Mouse (Mus musculus) hindbrain, embryonic 10.5 days (tissue): ENCODE measurements around the gene Arhgef33. TPM values are rescaled to one million over a fixed set of nuclear protein-coding genes. Genes with fewer than 3 reads are reported as not detected.
"Not testable (repeated sequence)": the region's sequence is repeated elsewhere in the genome, so short reads cannot be mapped to it uniquely, and the experiment has no call there.

Source experiments
- DNase-seq: peaks from one replicate; pipeline ENCODE4 v3.0.0-alpha.2; 2017; ENCODE audit warnings: low spot score
- H3K27ac ChIP-seq: fragments of 300-500 bp; sonication (generic); 2 replicates; pipeline ENCODE4 v1.5.1; 2016; ENCODE audit warnings: mild to moderate bottlenecking, moderate library complexity
- H3K27me3 ChIP-seq: fragments of 300-500 bp; sonication (generic); 2 replicates; pipeline ENCODE4 v1.6.1; 2016; ENCODE audit warnings: mild to moderate bottlenecking; ENCODE audit not compliant: poor library complexity, insufficient read depth, severe bottlenecking
- H3K36me3 ChIP-seq: fragments of 300-500 bp; sonication (generic); 2 replicates; pipeline ENCODE4 v1.6.1; 2016; ENCODE audit warnings: mild to moderate bottlenecking, moderate library complexity
- H3K4me1 ChIP-seq: fragments of 300-500 bp; sonication (generic); replicated peaks from 2 replicates; pipeline ENCODE4 v1.6.1; 2016; ENCODE audit warnings: mild to moderate bottlenecking
- H3K4me3 ChIP-seq: fragments of 300-500 bp; sonication (generic); 2 replicates; pipeline ENCODE4 v1.5.1; 2016; ENCODE audit warnings: mild to moderate bottlenecking, moderate library complexity
- H3K9me3 ChIP-seq: fragments of 300-500 bp; sonication (generic); 2 replicates; pipeline ENCODE4 v1.6.1; 2016; ENCODE audit warnings: mild to moderate bottlenecking, moderate library complexity
- WGBS: fragments of 180-500 bp; shearing (Covaris S2); methylation state at CpG from one replicate; pipeline ENCODE4 v1.1.7; 2016; 5-methylcytosine and 5-hydroxymethylcytosine counted together
- polyA plus RNA-seq: library from polyadenylated mRNA; unstranded; fragments of >200 nt; fragmentation: Nextera tagmentation; extraction: Ambion mirVana; gene quantifications from 2 replicates; pipeline ENCODE4 v1.2.1, GENCODE M21; 2016

Arhgef33 gene
- polyA plus RNA-seq, result 0.43 and 1.7 TPM in 2 replicates

DNA sequence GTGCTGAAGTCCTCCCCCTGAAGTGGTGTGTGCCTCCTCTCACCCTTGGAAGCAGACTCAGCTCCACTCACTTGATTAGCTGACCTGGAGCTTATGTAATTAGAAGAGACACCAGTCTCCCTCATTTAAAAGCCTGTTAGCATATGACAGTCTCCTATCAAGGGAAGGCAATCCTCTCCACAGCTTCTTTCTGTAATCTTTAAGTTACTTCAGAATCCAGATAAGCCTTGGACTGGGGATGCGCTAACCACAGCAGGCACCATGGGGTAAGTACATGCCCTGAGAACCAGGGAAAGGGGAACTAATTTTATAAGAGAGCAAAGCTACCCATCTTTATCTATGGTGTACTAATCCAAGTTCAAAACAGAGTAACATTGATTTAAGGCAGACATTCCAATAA, at the start of gene Arhgef33:
TSS of gene Arhgef33 (plus strand) at position 157 of the 400 bp plus-strand sequence.
- no peaks in the 10 kb centered on the region for H3K4me1 ChIP-seq
- WGBS, result 92% methylated on average over 1 of the region's 1 CpGs
- DNase-seq, result no peak
- H3K9me3 ChIP-seq, result no peaks in the 10 kb centered on the region
- H3K27ac ChIP-seq, result no peak within 1 kb of the TSS
- no peaks in the 10 kb centered on the region for H3K27me3 ChIP-seq
- no peak within 1 kb of the TSS for H3K4me3 ChIP-seq
- H3K36me3 ChIP-seq, result no peaks in the 10 kb centered on the region

DNA sequence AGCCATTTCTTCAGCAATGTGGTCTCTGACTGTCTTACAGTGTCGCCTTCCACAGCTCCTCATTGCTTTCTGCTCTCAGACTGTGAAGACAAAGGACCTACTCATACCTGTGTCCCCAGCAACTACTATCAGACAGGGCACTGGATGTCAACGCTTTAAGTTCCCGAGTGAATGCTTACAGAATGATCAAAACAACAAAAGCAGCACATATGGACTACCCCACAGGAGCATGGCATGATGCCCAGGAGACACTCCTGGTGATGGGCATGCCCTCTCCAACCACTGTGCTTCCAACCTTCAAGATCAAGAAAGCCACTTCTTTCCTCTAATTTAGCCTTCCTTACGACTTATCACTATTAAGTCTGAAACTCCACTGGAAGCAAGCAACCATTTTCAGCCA, 40.1 kb upstream of the Arhgef33 start:
- 94% methylated on average over 4 of the region's 4 CpGs for WGBS
- peaks cover 100% of the 10 kb centered on the region for H3K36me3 ChIP-seq
- DNase-seq, result no peak

DNA sequence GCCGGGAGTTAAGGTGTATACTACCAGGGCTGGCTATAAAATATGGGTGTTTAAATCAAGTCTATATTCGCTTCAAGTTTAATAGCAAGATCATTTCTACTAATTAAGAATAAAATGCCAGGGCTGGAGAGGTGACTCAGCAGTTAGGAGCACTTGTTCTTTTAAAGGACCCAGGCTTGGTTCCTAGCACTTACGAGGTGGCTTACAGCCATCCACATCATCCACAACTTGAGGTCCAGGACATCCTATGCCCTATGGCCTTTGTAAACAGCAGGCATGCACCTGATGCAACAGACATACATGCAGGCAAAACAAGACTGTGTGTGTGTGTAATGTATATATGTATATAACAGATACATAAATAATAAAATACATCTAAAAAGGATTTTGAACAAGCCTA, 39.1 kb upstream of the Arhgef33 start:
- DNase-seq, result no peak
- H3K27ac ChIP-seq, result no peak overlapping the region
- H3K9me3 ChIP-seq, result no peaks in the 10 kb centered on the region
- 89% methylated on average over 3 of the region's 3 CpGs for WGBS
- H3K36me3 ChIP-seq, result peaks cover 100% of the 10 kb centered on the region
- H3K27me3 ChIP-seq, result no peaks in the 10 kb centered on the region
- no peaks in the 10 kb centered on the region for H3K4me1 ChIP-seq
- H3K4me3 ChIP-seq, result no peak overlapping the region

More for the DNA sequence above, 40.1 kb upstream of the Arhgef33 start:
- H3K27me3 ChIP-seq, result no peaks in the 10 kb centered on the region
- no peak overlapping the region for H3K4me3 ChIP-seq
- no peaks in the 10 kb centered on the region for H3K4me1 ChIP-seq
- H3K9me3 ChIP-seq, result no peaks in the 10 kb centered on the region
- no peak overlapping the region for H3K27ac ChIP-seq

DNA sequence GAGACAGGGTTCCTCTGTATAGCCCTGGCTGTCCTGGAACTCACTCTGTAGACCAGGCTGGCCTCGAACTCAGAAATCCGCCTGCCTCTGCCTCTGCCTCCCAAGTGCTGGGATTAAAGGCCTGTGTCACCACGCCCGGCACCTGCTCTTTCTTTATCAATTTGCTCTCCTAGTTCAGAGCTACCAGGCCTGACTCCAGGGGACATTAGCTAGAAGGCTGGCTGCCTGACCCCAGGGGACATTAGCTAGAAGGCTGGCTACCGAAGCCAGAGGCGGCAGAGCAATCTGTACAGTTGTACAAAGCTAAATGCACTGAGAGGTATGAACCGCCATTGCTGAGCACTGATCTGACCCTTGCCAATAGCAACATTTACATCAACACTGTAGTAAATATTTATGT, 36.6 kb upstream of the Arhgef33 start:
- H3K36me3 ChIP-seq, result peaks cover 99% of the 10 kb centered on the region
- not testable (repeated sequence) for H3K27me3 ChIP-seq, H3K4me1 ChIP-seq, H3K4me3 ChIP-seq, H3K27ac ChIP-seq, DNase-seq, H3K9me3 ChIP-seq
- 91% methylated on average over 7 of the region's 7 CpGs for WGBS

DNA sequence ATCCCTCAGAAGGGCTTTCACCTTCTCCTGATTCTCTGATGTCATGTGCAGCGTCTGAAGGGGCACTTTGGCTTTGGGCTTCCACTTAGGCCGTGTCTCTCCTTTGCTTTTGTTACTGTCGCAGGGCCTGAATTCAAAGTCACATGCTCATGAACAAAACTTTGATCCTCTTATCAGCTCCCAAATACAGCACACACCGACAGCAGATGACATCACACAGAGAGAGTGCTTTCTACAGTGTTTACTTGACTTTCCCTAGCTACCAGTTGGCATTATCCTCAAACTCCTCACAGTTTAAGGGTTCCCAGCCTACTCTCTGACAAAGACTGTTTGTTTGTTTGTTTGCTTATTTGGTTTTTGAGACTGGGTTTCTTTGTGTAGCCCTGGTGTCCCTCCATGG, 29.0 kb upstream of the Arhgef33 start:
- DNase-seq, result no peak
- H3K9me3 ChIP-seq, result no peaks in the 10 kb centered on the region
- H3K4me3 ChIP-seq, result no peak overlapping the region
- no peaks in the 10 kb centered on the region for H3K27me3 ChIP-seq
- WGBS, result 94% methylated on average over 4 of the region's 4 CpGs
- H3K36me3 ChIP-seq, result peaks cover 73% of the 10 kb centered on the region
- H3K27ac ChIP-seq, result no peak overlapping the region
- H3K4me1 ChIP-seq, result no peaks in the 10 kb centered on the region

DNA sequence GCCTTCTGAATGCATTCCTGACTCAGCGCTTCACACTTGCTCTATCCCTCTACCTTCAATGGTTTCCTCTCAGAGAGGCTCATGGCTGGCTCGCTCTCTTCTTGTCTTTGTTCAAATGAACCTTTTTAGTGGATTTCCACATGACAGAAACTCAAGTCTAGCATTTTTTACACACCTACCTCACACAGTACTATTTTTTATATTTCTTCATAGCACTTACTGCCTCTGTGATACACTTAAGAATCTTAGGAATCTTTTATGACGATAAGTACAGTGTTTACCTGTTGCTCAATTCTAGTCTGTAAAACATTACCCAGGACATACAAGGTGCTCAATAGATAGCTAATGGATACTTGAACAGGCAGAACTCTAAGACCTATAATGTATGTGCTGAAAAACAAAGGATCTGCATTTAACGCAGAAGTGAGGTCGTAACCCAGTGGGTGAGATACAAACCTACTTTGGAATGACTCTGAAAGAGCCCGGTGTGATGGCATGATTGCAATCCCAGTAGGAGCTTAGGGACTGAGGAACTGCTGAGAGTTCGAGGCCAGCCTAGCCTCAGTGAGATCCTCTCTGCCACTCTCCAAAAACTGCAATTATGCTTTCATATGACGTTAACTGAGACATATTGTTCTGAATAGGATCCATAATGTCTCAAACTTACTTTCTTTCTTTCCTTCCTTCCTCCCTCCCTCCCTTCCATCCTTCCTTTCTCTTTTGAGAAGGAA, 27.7 kb upstream of the Arhgef33 start:
- no peak for DNase-seq
- H3K9me3 ChIP-seq, result no peaks in the 10 kb centered on the region
- WGBS, result 95% methylated on average over 8 of the region's 8 CpGs
- H3K36me3 ChIP-seq, result peaks cover 61% of the 10 kb centered on the region
- H3K27me3 ChIP-seq, result no peaks in the 10 kb centered on the region
- H3K27ac ChIP-seq, result no peak overlapping the region
- H3K4me1 ChIP-seq, result no peaks in the 10 kb centered on the region
- no peak overlapping the region for H3K4me3 ChIP-seq

DNA sequence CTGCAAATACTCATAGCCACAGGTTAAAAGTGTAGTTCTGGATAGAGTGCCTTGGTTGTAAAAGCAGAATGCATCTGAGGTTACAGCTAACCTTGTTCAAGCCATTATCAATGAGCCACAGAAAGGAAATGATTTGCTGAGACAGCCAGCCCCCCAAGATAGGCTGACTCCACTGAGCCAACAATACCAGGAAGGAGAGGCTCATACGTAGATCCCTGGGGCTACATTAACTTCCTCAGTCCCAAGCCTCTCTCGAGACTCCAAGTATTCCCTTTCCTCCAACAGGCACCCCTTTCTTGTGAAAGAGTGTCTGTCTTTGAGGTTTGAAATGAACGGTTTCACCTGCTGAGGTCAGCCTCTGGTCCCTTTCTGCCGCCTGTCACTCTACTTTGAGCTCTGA, 22.8 kb upstream of the Arhgef33 start:
- Histone ChIP-seq H3K4me3 (no peak overlapping the region), H3K27me3 (no peaks in the 10 kb centered on the region), H3K36me3 (peaks cover 18% of the 10 kb centered on the region), H3K9me3 (no peaks in the 10 kb centered on the region), H3K27ac (no peak overlapping the region), H3K4me1 (peaks cover 11% of the 10 kb centered on the region)
- 78% methylated on average over 4 of the region's 4 CpGs for WGBS
- DNase-seq, result no peak

DNA sequence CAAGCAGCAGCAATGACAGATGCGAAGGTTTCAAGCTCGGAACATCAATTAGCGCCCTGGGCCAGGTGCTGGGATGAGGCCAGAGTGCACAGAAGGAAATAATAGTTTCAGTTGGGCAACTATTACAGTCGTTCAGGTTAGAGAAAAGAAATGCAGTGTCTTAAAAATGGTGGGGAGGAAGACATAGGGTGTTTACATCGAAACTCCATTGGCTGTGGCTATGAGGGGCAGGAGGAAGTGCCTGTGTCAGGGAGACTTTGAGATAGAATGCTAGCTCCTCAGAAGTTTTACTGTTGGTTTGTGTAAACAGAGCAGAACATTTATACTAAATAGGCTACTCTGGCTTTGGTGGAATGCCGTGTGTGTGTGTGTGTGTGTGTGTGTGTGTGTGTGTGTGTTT, 19.2 kb upstream of the Arhgef33 start:
- Histone ChIP-seq H3K4me1 (peaks cover 11% of the 10 kb centered on the region), H3K9me3 (no peaks in the 10 kb centered on the region), H3K4me3 (no peak overlapping the region), H3K27me3 (no peaks in the 10 kb centered on the region), H3K27ac (no peak overlapping the region), H3K36me3 (no peaks in the 10 kb centered on the region)
- no peak for DNase-seq
- WGBS, result 89% methylated on average over 6 of the region's 6 CpGs

DNA sequence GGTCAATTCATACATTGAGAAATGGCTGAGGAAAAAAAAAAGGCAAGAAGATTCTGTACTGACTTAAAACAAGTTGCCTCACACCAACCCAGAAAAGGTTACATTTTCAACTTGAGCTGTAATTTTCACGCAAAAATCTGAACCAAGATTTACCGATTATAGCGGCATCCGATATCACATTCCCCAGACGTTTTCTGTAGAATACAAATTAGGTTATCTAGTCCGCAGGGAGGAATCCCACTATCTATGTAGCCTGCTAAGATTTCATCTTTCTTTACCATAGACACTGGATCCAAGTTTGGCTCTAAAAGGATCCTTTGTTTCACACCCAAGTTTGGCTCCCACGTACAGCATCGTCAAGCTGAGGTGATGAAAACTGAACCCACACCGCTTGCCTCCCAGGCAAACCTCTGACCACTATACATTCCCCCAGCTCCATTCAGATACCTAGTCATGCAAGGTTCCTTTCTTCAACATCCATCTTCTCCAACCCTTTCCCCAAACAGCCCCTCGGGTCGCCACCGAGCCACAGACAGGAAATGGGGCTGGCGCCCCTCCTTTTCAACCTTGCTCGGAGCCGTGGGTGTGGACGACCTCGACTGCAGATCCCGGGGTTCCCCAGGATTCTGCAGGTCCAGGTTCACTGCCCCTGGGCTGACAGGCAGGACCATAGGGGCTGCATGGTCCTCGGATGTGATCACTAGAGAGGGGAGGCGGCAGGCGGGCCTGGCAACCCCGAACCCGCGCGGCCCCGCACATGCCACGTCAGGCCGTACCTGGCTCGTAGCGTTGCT, 17.7 kb upstream of the Arhgef33 start:
- Histone ChIP-seq H3K27me3 (no peaks in the 10 kb centered on the region), H3K27ac (peak overlapping the region; percentile 94), H3K9me3 (no peaks in the 10 kb centered on the region), H3K4me3 (peak overlapping the region; percentile 64), H3K36me3 (no peaks in the 10 kb centered on the region), H3K4me1 (peaks cover 11% of the 10 kb centered on the region)
- 1% methylated on average over 30 of the region's 30 CpGs for WGBS
- no peak for DNase-seq

DNA sequence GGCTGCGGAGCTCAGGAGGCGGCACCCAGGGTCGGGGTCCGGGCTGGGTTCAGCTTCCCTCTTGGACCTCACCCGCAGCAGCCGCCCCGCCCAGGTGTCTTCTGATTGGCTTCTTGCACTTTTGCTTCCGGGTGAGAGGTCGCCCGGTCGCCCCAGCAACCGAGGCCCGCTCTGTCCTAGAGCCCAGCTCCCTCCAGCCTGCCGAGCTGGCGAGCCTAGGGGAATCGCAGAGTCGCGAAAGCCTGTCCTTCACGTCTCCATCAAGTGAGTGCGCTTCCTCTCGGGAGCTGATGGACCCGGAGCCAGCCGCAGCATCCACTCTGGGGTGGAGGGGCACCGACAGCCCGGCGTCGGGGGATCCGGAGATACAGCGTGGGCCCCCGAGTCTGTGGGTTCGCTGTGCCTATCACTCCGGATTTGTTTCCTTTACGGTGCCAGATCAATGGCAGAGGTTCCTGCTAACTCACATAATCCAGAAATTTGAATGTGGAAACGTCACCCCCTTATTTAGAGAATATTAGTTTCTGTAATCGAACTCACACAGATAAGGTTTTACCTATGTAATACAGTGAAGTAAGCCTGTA, 17.0 kb upstream of the Arhgef33 start, which contains the start of the genes Morn2 and Dhx57:
TSS of gene Morn2 (plus strand) at position 130 of the 584 bp plus-strand sequence.
TSS of gene Dhx57 (minus strand) at position 403 of the 584 bp plus-strand sequence.
- Histone ChIP-seq H3K4me3 (peak within 1 kb of the TSS; percentile 64), H3K36me3 (no peaks in the 10 kb centered on the region), H3K27ac (peak within 1 kb of the TSS; percentile 94), H3K27me3 (no peaks in the 10 kb centered on the region), H3K4me1 (peaks cover 11% of the 10 kb centered on the region), H3K9me3 (no peaks in the 10 kb centered on the region)
- under 1% methylated on average over 35 of the region's 35 CpGs for WGBS
- DNase-seq, result peak; percentile 98

DNA sequence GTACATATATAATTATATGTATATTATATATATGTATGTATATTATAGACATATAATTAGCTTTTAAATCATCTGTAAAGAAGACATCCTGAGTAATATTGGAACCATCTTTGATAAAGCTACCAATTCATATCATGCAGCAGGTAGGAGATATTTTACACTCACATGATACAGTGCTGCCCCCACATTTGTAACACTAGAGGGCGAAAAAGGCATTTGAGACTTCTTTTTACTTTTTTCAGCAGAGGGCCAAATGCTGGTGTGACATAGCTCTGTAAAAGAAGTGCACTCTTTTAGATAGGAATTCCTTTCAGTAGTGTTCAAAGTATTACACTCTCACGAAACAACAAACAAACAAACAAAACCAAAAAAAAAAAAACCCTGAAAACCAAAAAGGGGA, 16.1 kb upstream of the Arhgef33 start:
- peaks cover 11% of the 10 kb centered on the region for H3K4me1 ChIP-seq
- no peak for DNase-seq
- no peaks in the 10 kb centered on the region for H3K36me3 ChIP-seq
- 20% methylated on average over 2 of the region's 2 CpGs for WGBS
- H3K4me3 ChIP-seq, result no peak overlapping the region
- no peak overlapping the region for H3K27ac ChIP-seq
- H3K27me3 ChIP-seq, result no peaks in the 10 kb centered on the region
- no peaks in the 10 kb centered on the region for H3K9me3 ChIP-seq

DNA sequence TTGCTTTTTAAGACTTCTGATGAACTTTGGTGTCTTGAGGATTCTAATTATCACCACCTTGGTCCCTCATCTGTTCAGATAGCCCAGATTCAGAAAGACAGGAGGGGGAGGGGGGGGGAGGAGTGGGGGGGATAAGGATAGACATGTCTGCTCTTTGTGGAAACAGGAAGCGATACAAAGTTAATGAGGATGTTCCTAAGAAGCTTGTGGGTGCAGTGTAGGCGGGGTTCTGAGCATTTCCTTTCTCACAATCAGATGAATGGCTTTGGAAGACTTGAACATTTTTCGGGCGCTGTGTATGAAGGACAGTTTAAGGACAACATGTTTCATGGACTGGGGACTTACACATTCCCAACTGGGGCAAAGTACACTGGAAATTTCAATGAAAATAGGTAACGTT, 11.9 kb upstream of the Arhgef33 start:
- no peak overlapping the region for H3K27ac ChIP-seq
- no peak overlapping the region for H3K4me3 ChIP-seq
- H3K27me3 ChIP-seq, result no peaks in the 10 kb centered on the region
- no peaks in the 10 kb centered on the region for H3K9me3 ChIP-seq
- no peaks in the 10 kb centered on the region for H3K36me3 ChIP-seq
- no peaks in the 10 kb centered on the region for H3K4me1 ChIP-seq
- DNase-seq, result no peak
- WGBS, result 90% methylated on average over 5 of the region's 5 CpGs

DNA sequence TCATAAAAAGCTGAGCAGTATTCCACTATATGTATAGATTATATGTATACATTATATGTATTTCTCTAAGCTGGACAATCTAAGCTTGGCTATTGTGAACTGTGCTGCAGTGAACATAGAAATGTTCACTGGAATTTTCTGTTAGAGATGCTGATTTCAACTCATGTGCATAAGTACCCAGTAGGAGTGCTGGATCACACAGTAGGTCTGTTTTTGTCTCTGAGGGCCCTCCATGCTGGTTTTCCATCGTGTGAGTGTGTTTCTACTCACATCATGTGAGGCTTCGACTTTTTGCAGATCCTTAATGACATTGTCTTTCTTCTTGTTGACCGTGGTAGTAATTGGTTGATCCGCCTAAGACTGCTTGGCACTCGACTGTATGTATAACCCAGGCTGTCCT, 8.4 kb upstream of the Arhgef33 start:
- Histone ChIP-seq H3K36me3 (no peaks in the 10 kb centered on the region), H3K4me1 (no peaks in the 10 kb centered on the region), H3K9me3 (no peaks in the 10 kb centered on the region), H3K27ac (no peak overlapping the region), H3K4me3 (no peak overlapping the region), H3K27me3 (no peaks in the 10 kb centered on the region)
- no peak for DNase-seq
- 91% methylated on average over 5 of the region's 5 CpGs for WGBS
